Mouse (Mus musculus): Measurements from ENCODE around the gene Efemp2. TPM values are rescaled to one million over a fixed set of nuclear protein-coding genes. Genes with fewer than 3 reads are reported as not detected.

The Efemp2 gene
- polyA plus RNA-seq, 1 experiment from 2014 or later: 208 TPM

- H3K36me3 ChIP-seq (ENCODE audit: insufficient read depth, low read length): peaks cover 26% of the 10 kb centered on the region; the same call in 1 of the 2 replicates
- H3K9ac ChIP-seq (replicated peaks; ENCODE audit: low read length): peak within 1 kb of the TSS; percentile 86
- H3K9me3 ChIP-seq (ENCODE audit: low read length): no peaks in the 10 kb centered on the region
- peak within 1 kb of the TSS; percentile 79 for H3K4me3 ChIP-seq (ENCODE audit: low read length)
- H3K27me3 ChIP-seq (ENCODE audit: insufficient read depth, low read length): no peaks in the 10 kb centered on the region
- peak; percentile 43 for ATAC-seq (ENCODE audit: low FRiP score, low TSS enrichment)
- peak within 1 kb of the TSS; percentile 74; the same call in 1 of the 2 replicates for H3K27ac ChIP-seq (ENCODE audit: low read length)
- WGBS: under 1% methylated on average over 32 of the region's 32 CpGs
- peaks cover 32% of the 10 kb centered on the region for H3K4me1 ChIP-seq (ENCODE audit: insufficient read depth, low read length)
- peak within 1 kb of the TSS; percentile 94 for H3K4me2 ChIP-seq (replicated peaks; ENCODE audit: low read depth, low read length)
Measured at GRCm38 (mm10) chr19:5460465-5460911, 13.3 kb upstream of the Efemp2 start, which contains the start of gene Fibp. Gene Fibp, plus strand, starts transcription at chr19:5460615.

- Histone ChIP-seq H3K4me3 (ENCODE audit: low read length) (peak overlapping the region; percentile 79), H3K27me3 (ENCODE audit: insufficient read depth, low read length) (no peaks in the 10 kb centered on the region), H3K27ac (ENCODE audit: low read length) (no peak overlapping the region), H3K4me1 (ENCODE audit: insufficient read depth, low read length) (peaks cover 23% of the 10 kb centered on the region), H3K4me2 (replicated peaks; ENCODE audit: low read depth, low read length) (peak overlapping the region; percentile 94), H3K9ac (replicated peaks; ENCODE audit: low read length) (peak overlapping the region; percentile 86; the same call in 1 of the 2 replicates), H3K36me3 (ENCODE audit: insufficient read depth, low read length) (peaks cover 35% of the 10 kb centered on the region), H3K9me3 (ENCODE audit: low read length) (no peaks in the 10 kb centered on the region)
- WGBS: 86% methylated on average over 6 of the region's 6 CpGs
- no peak for ATAC-seq (ENCODE audit: low FRiP score, low TSS enrichment)
Measured at GRCm38 (mm10) chr19:5461411-5461810, 12.3 kb upstream of the Efemp2 start.

- Histone ChIP-seq H3K9ac (replicated peaks; ENCODE audit: low read length) (no peak overlapping the region), H3K9me3 (ENCODE audit: low read length) (no peaks in the 10 kb centered on the region), H3K4me3 (ENCODE audit: low read length) (no peak overlapping the region), H3K36me3 (ENCODE audit: insufficient read depth, low read length) (peaks cover 50% of the 10 kb centered on the region), H3K4me2 (replicated peaks; ENCODE audit: low read depth, low read length) (no peak overlapping the region), H3K27me3 (ENCODE audit: insufficient read depth, low read length) (no peaks in the 10 kb centered on the region), H3K4me1 (ENCODE audit: insufficient read depth, low read length) (peaks cover 19% of the 10 kb centered on the region), H3K27ac (ENCODE audit: low read length) (no peak overlapping the region)
- WGBS: 91% methylated on average over 9 of the region's 9 CpGs
- no peak for ATAC-seq (ENCODE audit: low FRiP score, low TSS enrichment)
Measured at GRCm38 (mm10) chr19:5463212-5463611, 10.5 kb upstream of the Efemp2 start.

- Histone ChIP-seq H3K4me2 (replicated peaks; ENCODE audit: low read depth, low read length) (peak overlapping the region; percentile 43), H3K9ac (replicated peaks; ENCODE audit: low read length) (peak overlapping the region; percentile 37), H3K9me3 (ENCODE audit: low read length) (no peaks in the 10 kb centered on the region), H3K27ac (ENCODE audit: low read length) (peak overlapping the region; percentile 64), H3K4me3 (ENCODE audit: low read length) (peak overlapping the region; percentile 25), H3K4me1 (ENCODE audit: insufficient read depth, low read length) (peaks cover 19% of the 10 kb centered on the region), H3K27me3 (ENCODE audit: insufficient read depth, low read length) (no peaks in the 10 kb centered on the region), H3K36me3 (ENCODE audit: insufficient read depth, low read length) (peaks cover 50% of the 10 kb centered on the region)
- 36% methylated on average over 15 of the region's 15 CpGs for WGBS
- ATAC-seq (ENCODE audit: low FRiP score, low TSS enrichment): peak; percentile 55
Measured at GRCm38 (mm10) chr19:5463791-5464562, 9.8 kb upstream of the Efemp2 start.

GRCm38 (mm10) chr19:5465037-5465436 lies 8.7 kb upstream of the Efemp2 start:
- no peak overlapping the region for H3K4me2 ChIP-seq (replicated peaks; ENCODE audit: low read depth, low read length)
- peaks cover 50% of the 10 kb centered on the region for H3K36me3 ChIP-seq (ENCODE audit: insufficient read depth, low read length)
- 93% methylated on average over 8 of the region's 8 CpGs for WGBS
- no peak for ATAC-seq (ENCODE audit: low FRiP score, low TSS enrichment)
- no peak overlapping the region for H3K27ac ChIP-seq (ENCODE audit: low read length)
- peaks cover 16% of the 10 kb centered on the region for H3K4me1 ChIP-seq (ENCODE audit: insufficient read depth, low read length)
- no peak overlapping the region for H3K9ac ChIP-seq (replicated peaks; ENCODE audit: low read length)
- H3K9me3 ChIP-seq (ENCODE audit: low read length): no peaks in the 10 kb centered on the region
- H3K27me3 ChIP-seq (ENCODE audit: insufficient read depth, low read length): no peaks in the 10 kb centered on the region
- H3K4me3 ChIP-seq (ENCODE audit: low read length): no peak overlapping the region

- H3K4me2 ChIP-seq (replicated peaks; ENCODE audit: low read depth, low read length): no peak overlapping the region
- H3K36me3 ChIP-seq (ENCODE audit: insufficient read depth, low read length): peaks cover 50% of the 10 kb centered on the region
- peaks cover 9% of the 10 kb centered on the region; the same call in 1 of the 2 replicates for H3K4me1 ChIP-seq (ENCODE audit: insufficient read depth, low read length)
- no peak overlapping the region for H3K27ac ChIP-seq (ENCODE audit: low read length)
- 93% methylated on average over 6 of the region's 6 CpGs for WGBS
- H3K9me3 ChIP-seq (ENCODE audit: low read length): no peaks in the 10 kb centered on the region
- H3K9ac ChIP-seq (replicated peaks; ENCODE audit: low read length): 0 out of 2 replicates have a peak overlapping the region, but pooled peaks have one; percentile 10
- H3K27me3 ChIP-seq (ENCODE audit: insufficient read depth, low read length): no peaks in the 10 kb centered on the region
- ATAC-seq (ENCODE audit: low FRiP score, low TSS enrichment): no peak
- H3K4me3 ChIP-seq (ENCODE audit: low read length): no peak overlapping the region
Measured at GRCm38 (mm10) chr19:5466916-5467500, 6.7 kb upstream of the Efemp2 start.

- Histone ChIP-seq H3K9ac (replicated peaks; ENCODE audit: low read length) (no peak within 1 kb of the TSS), H3K27me3 (ENCODE audit: insufficient read depth, low read length) (no peaks in the 10 kb centered on the region), H3K4me3 (ENCODE audit: low read length) (no peak within 1 kb of the TSS), H3K9me3 (ENCODE audit: low read length) (no peaks in the 10 kb centered on the region), H3K4me1 (ENCODE audit: insufficient read depth, low read length) (peaks cover 11% of the 10 kb centered on the region; the same call in 1 of the 2 replicates), H3K4me2 (replicated peaks; ENCODE audit: low read depth, low read length) (no peak within 1 kb of the TSS), H3K27ac (ENCODE audit: low read length) (no peak within 1 kb of the TSS), H3K36me3 (ENCODE audit: insufficient read depth, low read length) (peaks cover 40% of the 10 kb centered on the region)
- no peak for ATAC-seq (ENCODE audit: low FRiP score, low TSS enrichment)
- 61% methylated on average over 5 of the region's 5 CpGs for WGBS
Measured at GRCm38 (mm10) chr19:5468374-5468773, 5.4 kb upstream of the Efemp2 start, which contains the start of gene Ctsw. Gene Ctsw, minus strand, starts transcription at chr19:5468507.

GRCm38 (mm10) chr19:5471846-5472245 lies 1.9 kb upstream of the Efemp2 start:
- WGBS: 60% methylated on average over 5 of the region's 5 CpGs
- no peak for ATAC-seq (ENCODE audit: low FRiP score, low TSS enrichment)
- H3K36me3 ChIP-seq (ENCODE audit: insufficient read depth, low read length): peaks cover 10% of the 10 kb centered on the region; the same call in 1 of the 2 replicates
- H3K27ac ChIP-seq (ENCODE audit: low read length): no peak overlapping the region
- H3K9me3 ChIP-seq (ENCODE audit: low read length): no peaks in the 10 kb centered on the region
- H3K27me3 ChIP-seq (ENCODE audit: insufficient read depth, low read length): no peaks in the 10 kb centered on the region
- H3K9ac ChIP-seq (replicated peaks; ENCODE audit: low read length): no peak overlapping the region
- no peak overlapping the region for H3K4me3 ChIP-seq (ENCODE audit: low read length)
- peaks cover 21% of the 10 kb centered on the region for H3K4me1 ChIP-seq (ENCODE audit: insufficient read depth, low read length)
- no peak overlapping the region for H3K4me2 ChIP-seq (replicated peaks; ENCODE audit: low read depth, low read length)

GRCm38 (mm10) chr19:5472857-5473256 lies 897 bp upstream of the Efemp2 start:
- Histone ChIP-seq H3K9ac (replicated peaks; ENCODE audit: low read length) (no peak overlapping the region), H3K4me2 (replicated peaks; ENCODE audit: low read depth, low read length) (no peak overlapping the region), H3K4me3 (ENCODE audit: low read length) (no peak overlapping the region), H3K36me3 (ENCODE audit: insufficient read depth, low read length) (peaks cover 4% of the 10 kb centered on the region; the same call in 1 of the 2 replicates), H3K9me3 (ENCODE audit: low read length) (no peaks in the 10 kb centered on the region), H3K27me3 (ENCODE audit: insufficient read depth, low read length) (no peaks in the 10 kb centered on the region), H3K27ac (ENCODE audit: low read length) (no peak overlapping the region), H3K4me1 (ENCODE audit: insufficient read depth, low read length) (peaks cover 21% of the 10 kb centered on the region)
- no peak for ATAC-seq (ENCODE audit: low FRiP score, low TSS enrichment)
- 76% methylated on average over 3 of the region's 3 CpGs for WGBS
